Mouse (Mus musculus) CH12.LX (cell line): ENCODE data around the gene Lpcat3.
"Not testable (repeated sequence)": the region's sequence is repeated elsewhere in the genome, so short reads cannot be mapped to it uniquely, and the experiment has no call there.

Experiments
- E2F4 ChIP-seq: IDR thresholded peaks from 2 replicates; pipeline ENCODE4 v1.6.1; 2011; ENCODE audit warnings: low read depth, low read length, improper control_type of control experiment; ENCODE audit not compliant: insufficient replicate concordance
- HCFC1 ChIP-seq: IDR thresholded peaks from 2 replicates; pipeline ENCODE4 v1.6.1; 2012; ENCODE audit warnings: low read depth, mild to moderate bottlenecking, inconsistent platforms, low read length, improper control_type of control experiment
- NELFE ChIP-seq: IDR thresholded peaks from 2 replicates; pipeline ENCODE4 v1.6.1; 2011; ENCODE audit warnings: low read depth, low read length, improper control_type of control experiment
- POLR2A ChIP-seq: IDR thresholded peaks from 2 replicates; pipeline ENCODE4 v1.6.1; 2011; ENCODE audit warnings: low read depth, mild to moderate bottlenecking, improper control_type of control experiment, low read length
- POLR2AphosphoS2 ChIP-seq: IDR thresholded peaks from 2 replicates; pipeline ENCODE4 v1.6.1; 2011; ENCODE audit warnings: low read depth, low read length, improper control_type of control experiment
- ZC3H11A ChIP-seq: IDR thresholded peaks from 2 replicates; pipeline ENCODE4 v1.6.1; 2012; ENCODE audit warnings: low read depth, mild to moderate bottlenecking, inconsistent platforms, low read length, improper control_type of control experiment
- ZNF384 ChIP-seq: IDR thresholded peaks from 2 replicates; pipeline ENCODE4 v1.6.1; 2012; ENCODE audit warnings: low read depth, low read length, improper control_type of control experiment, inconsistent platforms

DNA sequence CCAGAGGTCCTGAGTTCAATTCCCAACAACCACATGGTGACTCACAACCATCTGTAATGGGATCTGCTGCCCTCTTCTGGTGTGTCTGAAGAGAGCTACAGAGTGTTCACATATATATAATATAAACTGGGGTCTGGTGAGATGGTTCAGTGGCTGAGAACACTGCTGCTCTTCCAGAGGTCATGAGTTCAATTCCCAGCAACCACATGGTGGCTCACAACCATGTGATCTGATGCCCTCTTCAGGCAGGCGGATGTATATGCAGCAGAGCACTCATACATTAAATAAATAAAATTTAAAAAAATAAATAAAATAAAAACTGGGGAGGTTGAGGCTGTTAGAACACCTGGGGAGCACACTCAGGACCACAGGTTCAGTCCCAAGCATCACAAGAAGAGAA lies 23.8 kb downstream of the Lpcat3 start:
- not testable (repeated sequence) for TF ChIP-seq ZNF384, POLR2A, E2F4, POLR2AphosphoS2, HCFC1, NELFE, ZC3H11A
